Mouse (Mus musculus) lung, embryonic 15.5 days (tissue): ENCODE results near the gene Irs2. TPM values are rescaled to one million over a fixed set of nuclear protein-coding genes. Genes with fewer than 3 reads are reported as not detected.
A peak's percentile ranks its signal among the peaks of the same experiment; 100 is the strongest.

Source experiments
- ATAC-seq: fragments of 200-750 bp; cut with Nextera tagmentation; 2 replicates; pipeline ENCODE4 v1.8.0; 2017; ENCODE audit warnings: moderate number of reproducible peaks, borderline replicate concordance; ENCODE audit not compliant: low FRiP score, low TSS enrichment; ENCODE audit errors: extremely low read depth
- H3K27ac ChIP-seq: fragments of 300-500 bp; sonication (generic); 2 replicates; pipeline ENCODE4 v1.5.1; 2015; ENCODE audit warnings: moderate library complexity, mild to moderate bottlenecking, inconsistent platforms
- H3K27me3 ChIP-seq: fragments of 300-500 bp; sonication (generic); 2 replicates; pipeline ENCODE4 v1.6.1; 2015; ENCODE audit warnings: inconsistent platforms
- H3K36me3 ChIP-seq: fragments of 300-500 bp; sonication (generic); 2 replicates; pipeline ENCODE4 v1.6.1; 2015; ENCODE audit warnings: inconsistent platforms
- H3K4me1 ChIP-seq: fragments of 300-500 bp; sonication (generic); 2 replicates; pipeline ENCODE4 v1.6.1; 2015; ENCODE audit warnings: inconsistent platforms
- H3K4me2 ChIP-seq: fragments of 300-500 bp; sonication (generic); 2 replicates; pipeline ENCODE4 v1.6.1; 2015; ENCODE audit warnings: inconsistent platforms, mild to moderate bottlenecking, moderate library complexity
- H3K4me3 ChIP-seq: fragments of 300-500 bp; sonication (generic); 2 replicates; pipeline ENCODE4 v1.5.1; 2015; ENCODE audit warnings: mild to moderate bottlenecking, inconsistent platforms
- H3K9ac ChIP-seq: fragments of 300-500 bp; sonication (generic); 2 replicates; pipeline ENCODE4 v1.6.1; 2015; ENCODE audit warnings: inconsistent platforms
- H3K9me3 ChIP-seq: fragments of 300-500 bp; sonication (generic); 2 replicates; pipeline ENCODE4 v1.6.1; 2016; ENCODE audit warnings: inconsistent platforms
- WGBS: fragments of 180-500 bp; shearing (Covaris S2); methylation state at CpG from one replicate; pipeline ENCODE4 v1.1.7; 2015; 5-methylcytosine and 5-hydroxymethylcytosine counted together
- polyA plus RNA-seq: library from polyadenylated mRNA; unstranded; fragments of >200 nt; fragmentation: Nextera tagmentation; extraction: Ambion mirVana; gene quantifications from 2 replicates; pipeline ENCODE4 v1.2.1, GENCODE M21; 2015

Gene Irs2
- polyA plus RNA-seq, 1 experiment from 2014 or later: 4.1 TPM

DNA sequence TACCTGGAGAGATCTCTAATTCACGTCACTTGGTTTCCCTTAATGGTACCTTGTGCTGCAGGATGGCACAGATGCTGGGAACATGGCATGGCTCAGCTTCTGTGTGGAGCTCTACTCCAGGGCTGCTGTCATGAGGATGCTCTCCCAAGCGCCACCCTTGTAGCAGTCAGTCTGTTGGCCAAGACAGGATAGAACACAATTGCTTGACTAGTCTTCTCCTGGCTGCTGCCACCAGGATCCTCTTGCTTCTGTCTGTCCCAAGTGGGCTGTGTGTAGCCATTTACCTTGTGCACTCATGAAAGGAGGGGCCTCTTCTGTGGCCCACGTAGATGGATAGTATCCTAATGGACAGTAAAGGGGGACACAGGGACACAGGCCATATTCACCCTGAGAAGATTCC, 28.5 kb upstream of the Irs2 start:
- no peak overlapping the region for H3K4me2 ChIP-seq
- H3K4me1 ChIP-seq: peaks cover 9% of the 10 kb centered on the region
- no peak overlapping the region for H3K4me3 ChIP-seq
- H3K27ac ChIP-seq: no peak overlapping the region
- H3K27me3 ChIP-seq: peaks cover 11% of the 10 kb centered on the region
- 91% methylated on average over 3 of the region's 3 CpGs for WGBS
- ATAC-seq: peak; percentile 8; the same call in 1 of the 2 replicates
- H3K9ac ChIP-seq: no peak overlapping the region
- H3K9me3 ChIP-seq: no peaks in the 10 kb centered on the region
- no peaks in the 10 kb centered on the region for H3K36me3 ChIP-seq

GRCm38 (mm10) chr8:11035628-11036416, 27.6 kb upstream of the Irs2 start:
- peak overlapping the region; percentile 34 for H3K4me2 ChIP-seq
- H3K9me3 ChIP-seq: no peaks in the 10 kb centered on the region
- no peak for ATAC-seq
- H3K36me3 ChIP-seq: no peaks in the 10 kb centered on the region
- no peak overlapping the region for H3K27ac ChIP-seq
- no peak overlapping the region for H3K4me3 ChIP-seq
- WGBS: 26% methylated on average over 19 of the region's 19 CpGs
- no peak overlapping the region for H3K9ac ChIP-seq
- H3K27me3 ChIP-seq: peaks cover 11% of the 10 kb centered on the region
- H3K4me1 ChIP-seq: peaks cover 9% of the 10 kb centered on the region

- Histone ChIP-seq H3K9ac (no peak overlapping the region), H3K27me3 (no peaks in the 10 kb centered on the region), H3K4me2 (no peak overlapping the region), H3K27ac (no peak overlapping the region), H3K36me3 (no peaks in the 10 kb centered on the region), H3K4me1 (no peaks in the 10 kb centered on the region), H3K9me3 (no peaks in the 10 kb centered on the region), H3K4me3 (no peak overlapping the region)
- ATAC-seq: no peak
- WGBS: 56% methylated on average over 3 of the region's 3 CpGs
These were observed 16.6 kb upstream of the Irs2 start for GRCm38 (mm10) chr8:11024871-11025270.

- H3K4me2 ChIP-seq: no peak overlapping the region
- H3K36me3 ChIP-seq: no peaks in the 10 kb centered on the region
- WGBS: 86% methylated on average over 9 of the region's 9 CpGs
These were observed 12.8 kb upstream of the Irs2 start for GRCm38 (mm10) chr8:11020949-11021572.

DNA sequence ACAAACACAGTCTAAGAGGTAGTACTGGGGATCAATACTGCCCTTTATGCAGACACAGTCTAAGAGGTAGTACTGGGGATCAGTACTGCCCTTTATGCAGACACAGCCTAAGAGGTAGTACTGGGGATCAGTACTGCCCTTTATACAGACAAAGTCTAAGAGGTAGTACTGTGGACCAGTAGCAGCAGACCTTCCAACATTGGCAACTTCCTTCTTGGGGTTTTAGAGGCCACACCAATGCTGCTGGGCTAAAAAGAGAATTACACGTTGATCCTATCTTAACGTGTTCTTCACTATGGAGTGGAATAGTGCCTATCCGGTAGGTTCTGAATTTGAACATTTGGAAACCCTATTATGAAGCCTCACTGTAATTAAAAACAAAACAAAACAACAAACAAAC, 7.4 kb upstream of the Irs2 start:
- Histone ChIP-seq H3K4me1 (peaks cover 10% of the 10 kb centered on the region; the same call in 1 of the 2 replicates), H3K4me2 (no peak overlapping the region), H3K36me3 (no peaks in the 10 kb centered on the region), H3K9me3 (no peaks in the 10 kb centered on the region), H3K9ac (no peak overlapping the region), H3K27me3 (peaks cover 3% of the 10 kb centered on the region; the same call in 1 of the 2 replicates), H3K27ac (no peak overlapping the region), H3K4me3 (no peak overlapping the region)
- no peak for ATAC-seq
- WGBS: 82% methylated on average over 3 of the region's 3 CpGs

More at GRCm38 (mm10) chr8:11020949-11021572, 12.8 kb upstream of the Irs2 start:
- no peak overlapping the region for H3K4me3 ChIP-seq
- H3K27ac ChIP-seq: no peak overlapping the region
- H3K27me3 ChIP-seq: peaks cover 3% of the 10 kb centered on the region; the same call in 1 of the 2 replicates
- H3K9me3 ChIP-seq: no peaks in the 10 kb centered on the region
- H3K9ac ChIP-seq: no peak overlapping the region
- no peaks in the 10 kb centered on the region for H3K4me1 ChIP-seq
- no peak for ATAC-seq

DNA sequence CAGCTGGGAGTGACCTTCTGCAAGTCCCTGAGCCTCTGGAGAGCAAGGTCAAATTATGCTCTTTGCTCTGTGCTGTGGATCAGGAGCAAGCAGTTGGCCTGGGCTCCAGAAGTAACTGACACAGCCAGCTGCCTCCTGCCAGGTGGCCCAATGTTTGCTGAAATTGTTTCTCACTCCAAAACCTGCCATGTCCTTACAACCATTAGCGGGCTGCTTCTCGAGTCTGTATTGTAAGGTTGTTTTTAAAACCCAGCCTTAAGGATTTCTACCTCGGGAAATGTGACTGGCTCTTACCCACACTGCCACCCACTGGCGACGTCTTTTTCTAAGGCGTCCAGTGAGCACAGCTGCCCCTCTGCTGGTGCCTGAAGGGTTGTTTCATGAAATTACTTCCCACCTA, 5.0 kb upstream of the Irs2 start:
- Histone ChIP-seq H3K9ac (no peak overlapping the region), H3K4me1 (peaks cover 17% of the 10 kb centered on the region; the same call in 1 of the 2 replicates), H3K9me3 (no peaks in the 10 kb centered on the region), H3K4me3 (no peak overlapping the region), H3K36me3 (no peaks in the 10 kb centered on the region), H3K27ac (no peak overlapping the region), H3K27me3 (peaks cover 6% of the 10 kb centered on the region; the same call in 1 of the 2 replicates), H3K4me2 (no peak overlapping the region)
- WGBS: 2% methylated on average over 6 of the region's 6 CpGs
- no peak for ATAC-seq

DNA sequence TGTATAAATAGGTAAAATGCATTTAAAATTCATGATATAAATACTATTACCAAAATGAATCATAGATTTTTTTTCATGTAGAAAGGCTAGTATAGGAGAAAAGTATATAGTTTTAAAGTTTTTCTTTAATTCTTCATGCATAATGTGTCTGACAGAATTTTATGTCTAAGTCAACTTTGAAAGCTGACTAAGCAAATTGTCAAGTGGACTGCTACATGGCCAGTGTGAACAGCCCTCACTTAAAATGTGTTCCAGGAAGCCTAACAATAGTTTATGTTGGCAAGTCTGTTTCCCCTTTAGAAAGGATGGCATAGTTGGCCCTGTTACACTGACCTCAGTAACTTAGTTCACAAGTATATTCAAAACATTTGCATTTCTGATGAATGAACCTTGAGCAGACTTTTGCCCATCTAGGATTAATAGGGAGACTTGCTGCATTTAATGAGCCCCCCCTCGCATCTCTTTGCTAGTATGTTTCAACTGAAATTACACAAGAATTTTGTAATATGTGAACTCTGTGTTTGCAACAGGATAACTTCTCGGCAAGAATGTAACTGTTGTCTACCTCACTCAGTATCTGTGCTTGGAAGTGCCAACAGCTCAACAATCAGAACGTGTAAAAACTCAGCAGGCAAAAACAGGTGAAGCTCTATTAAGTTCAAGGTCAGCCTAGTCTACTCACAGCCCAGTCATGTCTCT, 3.7 kb upstream of the Irs2 start:
- H3K4me2 ChIP-seq: no peak overlapping the region
- WGBS: 57% methylated on average over 3 of the region's 3 CpGs
- H3K36me3 ChIP-seq: no peaks in the 10 kb centered on the region
- no peaks in the 10 kb centered on the region for H3K9me3 ChIP-seq
- ATAC-seq: no peak
- H3K27ac ChIP-seq: no peak overlapping the region
- peaks cover 17% of the 10 kb centered on the region; the same call in 1 of the 2 replicates for H3K4me1 ChIP-seq
- no peak overlapping the region for H3K4me3 ChIP-seq
- peaks cover 3% of the 10 kb centered on the region; the same call in 1 of the 2 replicates for H3K27me3 ChIP-seq
- H3K9ac ChIP-seq: no peak overlapping the region

DNA sequence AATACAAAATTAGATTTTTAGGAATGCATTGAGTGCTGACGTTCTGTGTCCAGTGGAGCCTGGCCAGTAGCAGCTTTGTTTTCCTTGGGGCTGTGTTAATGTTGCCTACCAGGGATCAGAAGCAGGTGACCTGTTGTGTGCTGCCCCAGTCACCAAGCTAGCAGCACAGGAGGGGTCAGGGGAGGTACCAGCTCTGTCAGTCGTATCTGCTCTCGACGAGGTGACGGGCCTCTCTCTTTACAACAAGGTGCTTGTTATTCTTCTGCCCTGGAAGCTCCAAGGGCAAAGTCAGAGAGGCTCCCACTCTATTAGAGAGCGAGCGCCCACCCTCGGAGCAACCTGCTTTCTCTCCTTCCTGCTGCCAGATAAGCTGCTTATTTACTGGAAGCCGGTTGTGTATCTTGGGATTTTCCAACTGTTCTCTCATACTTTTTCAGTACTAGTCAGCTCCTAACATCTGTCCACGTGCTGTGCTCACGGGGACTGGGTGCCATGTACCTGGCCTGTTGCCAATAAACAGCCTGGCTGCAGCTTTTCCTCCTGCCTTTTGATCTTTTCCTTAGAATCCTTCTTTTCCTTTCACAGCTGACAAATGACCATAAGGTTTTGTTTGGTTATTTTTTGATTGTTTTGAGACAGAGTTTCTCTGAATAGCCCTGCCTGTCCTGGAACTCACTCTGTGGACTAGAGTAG, 2.8 kb upstream of the Irs2 start:
- no peaks in the 10 kb centered on the region for H3K36me3 ChIP-seq

DNA sequence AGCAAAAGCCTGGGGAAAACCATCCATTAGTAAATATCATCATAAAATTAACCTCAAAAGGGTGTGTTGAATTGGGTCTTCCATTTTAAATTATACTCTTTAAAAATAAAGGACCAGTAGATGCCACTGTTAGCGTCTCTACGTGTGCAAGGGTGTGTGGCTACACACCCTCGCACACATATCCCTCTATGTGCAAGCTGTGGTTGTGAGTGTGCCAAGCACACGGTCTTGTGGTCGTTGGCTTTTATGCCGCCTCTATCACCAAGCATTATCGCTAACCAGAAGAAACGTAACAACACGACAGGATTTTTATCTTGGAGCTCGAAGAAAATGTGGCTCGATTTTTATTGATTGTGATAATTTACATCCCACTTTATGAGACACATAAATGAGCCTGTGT, 2.1 kb upstream of the Irs2 start:
- no peak for ATAC-seq
- H3K27me3 ChIP-seq: peaks cover 3% of the 10 kb centered on the region; the same call in 1 of the 2 replicates
- H3K9me3 ChIP-seq: no peaks in the 10 kb centered on the region
- WGBS: 46% methylated on average over 11 of the region's 11 CpGs
- H3K4me1 ChIP-seq: peaks cover 32% of the 10 kb centered on the region
- H3K36me3 ChIP-seq: no peaks in the 10 kb centered on the region
- H3K9ac ChIP-seq: no peak overlapping the region
- no peak overlapping the region; the same call in 1 of the 2 replicates for H3K27ac ChIP-seq
- 0 out of 2 replicates have a peak overlapping the region, but pooled peaks have one; percentile 91 for H3K4me2 ChIP-seq
- no peak overlapping the region for H3K4me3 ChIP-seq

More for the DNA sequence above, 2.8 kb upstream of the Irs2 start:
- no peak for ATAC-seq
- Histone ChIP-seq H3K27ac (no peak overlapping the region; the same call in 1 of the 2 replicates), H3K9me3 (no peaks in the 10 kb centered on the region), H3K4me1 (peaks cover 25% of the 10 kb centered on the region), H3K9ac (no peak overlapping the region), H3K27me3 (peaks cover 3% of the 10 kb centered on the region; the same call in 1 of the 2 replicates), H3K4me2 (no peak overlapping the region), H3K4me3 (no peak overlapping the region)
- 12% methylated on average over 11 of the region's 11 CpGs for WGBS

GRCm38 (mm10) chr8:11009431-11010071, 1.3 kb upstream of the Irs2 start:
- Histone ChIP-seq H3K27me3 (peaks cover 3% of the 10 kb centered on the region; the same call in 1 of the 2 replicates), H3K27ac (peak overlapping the region; percentile 98), H3K9me3 (no peaks in the 10 kb centered on the region), H3K9ac (peak overlapping the region; percentile 85), H3K4me1 (peaks cover 40% of the 10 kb centered on the region), H3K4me3 (peak overlapping the region; percentile 68), H3K4me2 (peak overlapping the region; percentile 91), H3K36me3 (no peaks in the 10 kb centered on the region)
- 1% methylated on average over 62 of the region's 62 CpGs for WGBS
- peak; percentile 64 for ATAC-seq
